Mouse (Mus musculus): ENCODE data around the gene Ube2l3. TPM values are rescaled to one million over a fixed set of nuclear protein-coding genes. Genes with fewer than 3 reads are reported as not detected.
A peak's percentile ranks its signal among the peaks of the same experiment; 100 is the strongest.

Gene Ube2l3
- polyA plus RNA-seq, 1 experiment from 2014 or later, result 360 TPM

GRCm38 (mm10) chr16:17204990-17205389, 2.5 kb upstream of the Ube2l3 start:
- Histone ChIP-seq H3K4me2 (no peak overlapping the region), H3K4me1 (peaks cover 20% of the 10 kb centered on the region), H3K27me3 (peaks cover 7% of the 10 kb centered on the region; the same call in 1 of the 2 replicates), H3K27ac (no peak overlapping the region), H3K9me3 (replicated peaks) (no peaks in the 10 kb centered on the region), H3K9ac (no peak overlapping the region), H3K4me3 (no peak overlapping the region), H3K36me3 (ENCODE audit: poor library complexity, severe bottlenecking) (no peaks in the 10 kb centered on the region)
- ATAC-seq, result no peak
- WGBS, result 4% methylated on average over 6 of the region's 6 CpGs

GRCm38 (mm10) chr16:17201977-17202376, 472 bp downstream of the Ube2l3 start:
- Histone ChIP-seq H3K4me2 (no peak overlapping the region), H3K9me3 (replicated peaks) (no peaks in the 10 kb centered on the region), H3K27me3 (peaks cover 7% of the 10 kb centered on the region; the same call in 1 of the 2 replicates), H3K27ac (no peak overlapping the region), H3K36me3 (ENCODE audit: poor library complexity, severe bottlenecking) (no peaks in the 10 kb centered on the region), H3K4me3 (no peak overlapping the region), H3K9ac (no peak overlapping the region), H3K4me1 (peaks cover 17% of the 10 kb centered on the region)
- ATAC-seq, result peak; percentile 48
- 68% methylated on average over 2 of the region's 2 CpGs for WGBS

GRCm38 (mm10) chr16:17200953-17201707, 1.3 kb downstream of the Ube2l3 start:
- Histone ChIP-seq H3K27ac (peak overlapping the region; percentile 78), H3K4me1 (peaks cover 19% of the 10 kb centered on the region), H3K9ac (peak overlapping the region; percentile 100), H3K4me2 (peak overlapping the region; percentile 89), H3K27me3 (no peaks in the 10 kb centered on the region), H3K4me3 (peak overlapping the region; percentile 100), H3K36me3 (ENCODE audit: poor library complexity, severe bottlenecking) (no peaks in the 10 kb centered on the region), H3K9me3 (replicated peaks) (no peaks in the 10 kb centered on the region)
- under 1% methylated on average over 64 of the region's 72 CpGs for WGBS
- peak; percentile 90 for ATAC-seq

GRCm38 (mm10) chr16:17200121-17200952, 2.1 kb downstream of the Ube2l3 start:
- H3K9me3 ChIP-seq (replicated peaks), result no peaks in the 10 kb centered on the region
- 8% methylated on average over 24 of the region's 24 CpGs for WGBS
- ATAC-seq, result 0 out of 2 replicates have a peak, but pooled peaks have one; percentile 13
- H3K27me3 ChIP-seq, result no peaks in the 10 kb centered on the region
- H3K27ac ChIP-seq, result peak overlapping the region; percentile 78; the same call in 1 of the 2 replicates
- H3K4me2 ChIP-seq, result peak overlapping the region; percentile 89
- no peaks in the 10 kb centered on the region for H3K36me3 ChIP-seq (ENCODE audit: poor library complexity, severe bottlenecking)
- peak overlapping the region; percentile 100 for H3K4me3 ChIP-seq
- peak overlapping the region; percentile 100 for H3K9ac ChIP-seq
- H3K4me1 ChIP-seq, result peaks cover 19% of the 10 kb centered on the region

DNA sequence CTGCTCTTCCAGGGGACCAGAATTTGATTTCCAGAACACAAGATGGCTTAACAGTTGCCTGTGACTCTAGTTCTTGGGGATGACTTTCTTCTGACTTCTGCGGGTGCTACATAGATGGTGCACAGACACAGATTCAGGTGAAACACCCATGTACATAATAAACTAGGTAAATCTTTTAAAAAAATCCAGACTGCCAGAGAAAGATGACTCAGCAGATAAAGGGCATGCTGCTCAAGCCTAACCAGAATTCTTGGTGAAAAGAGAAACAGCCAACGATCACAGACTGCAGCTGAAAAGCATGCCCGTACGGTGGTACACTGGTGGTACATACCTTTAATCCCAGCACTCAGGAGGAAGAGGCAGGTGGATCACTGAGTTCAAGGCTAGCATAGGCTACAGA, 8.6 kb downstream of the Ube2l3 start:
- H3K36me3 ChIP-seq (ENCODE audit: poor library complexity, severe bottlenecking), result peaks cover 9% of the 10 kb centered on the region; the same call in 1 of the 2 replicates
- H3K9me3 ChIP-seq (replicated peaks), result no peaks in the 10 kb centered on the region
- WGBS, result 96% methylated on average over 4 of the region's 4 CpGs
- H3K4me2 ChIP-seq, result no peak overlapping the region
- no peak for ATAC-seq
- no peak overlapping the region for H3K4me3 ChIP-seq
- H3K27me3 ChIP-seq, result no peaks in the 10 kb centered on the region
- H3K9ac ChIP-seq, result no peak overlapping the region
- H3K27ac ChIP-seq, result no peak overlapping the region
- H3K4me1 ChIP-seq, result peaks cover 3% of the 10 kb centered on the region; the same call in 1 of the 2 replicates

- Histone ChIP-seq H3K36me3 (ENCODE audit: poor library complexity, severe bottlenecking) (peaks cover 18% of the 10 kb centered on the region), H3K27ac (no peak overlapping the region), H3K4me2 (no peak overlapping the region), H3K4me1 (no peaks in the 10 kb centered on the region), H3K4me3 (no peak overlapping the region), H3K9ac (no peak overlapping the region), H3K27me3 (no peaks in the 10 kb centered on the region), H3K9me3 (replicated peaks) (no peaks in the 10 kb centered on the region)
- ATAC-seq, result no peak
Observed at GRCm38 (mm10) chr16:17185475-17185874, 17.0 kb downstream of the Ube2l3 start.

GRCm38 (mm10) chr16:17183003-17183402, 19.4 kb downstream of the Ube2l3 start:
- no peak overlapping the region for H3K4me3 ChIP-seq
- H3K9me3 ChIP-seq (replicated peaks), result no peaks in the 10 kb centered on the region
- WGBS, result 85% methylated on average over 3 of the region's 3 CpGs
- no peak for ATAC-seq
- no peak overlapping the region for H3K27ac ChIP-seq
- H3K36me3 ChIP-seq (ENCODE audit: poor library complexity, severe bottlenecking), result peaks cover 28% of the 10 kb centered on the region
- no peak overlapping the region for H3K4me2 ChIP-seq
- H3K9ac ChIP-seq, result no peak overlapping the region
- no peaks in the 10 kb centered on the region for H3K27me3 ChIP-seq
- H3K4me1 ChIP-seq, result no peaks in the 10 kb centered on the region

DNA sequence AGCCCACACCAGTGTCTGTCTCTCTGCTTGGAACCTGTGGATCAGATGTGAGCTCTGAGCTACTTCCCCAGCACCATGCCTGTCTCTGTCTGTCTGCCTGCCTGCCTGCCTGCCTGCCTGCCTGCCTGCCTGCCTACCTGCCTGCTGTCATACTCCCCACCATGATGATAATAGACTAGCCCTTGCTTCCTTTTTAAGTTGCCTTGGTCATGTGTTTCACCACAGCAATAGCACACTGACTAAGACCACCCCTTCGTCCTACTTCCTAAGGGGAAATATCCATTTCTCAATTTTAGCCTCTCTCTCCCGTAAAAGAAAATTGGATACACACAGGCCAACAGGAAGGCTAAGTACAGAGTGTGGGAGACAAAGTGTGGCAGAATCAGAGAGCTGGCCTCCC, 20.3 kb downstream of the Ube2l3 start:
- 92% methylated on average over 2 of the region's 2 CpGs for WGBS
- ATAC-seq, result no peak
- Histone ChIP-seq H3K4me3 (no peak overlapping the region), H3K36me3 (ENCODE audit: poor library complexity, severe bottlenecking) (peaks cover 32% of the 10 kb centered on the region), H3K27me3 (no peaks in the 10 kb centered on the region), H3K4me1 (no peaks in the 10 kb centered on the region), H3K27ac (no peak overlapping the region), H3K4me2 (no peak overlapping the region), H3K9me3 (replicated peaks) (no peaks in the 10 kb centered on the region), H3K9ac (no peak overlapping the region)

DNA sequence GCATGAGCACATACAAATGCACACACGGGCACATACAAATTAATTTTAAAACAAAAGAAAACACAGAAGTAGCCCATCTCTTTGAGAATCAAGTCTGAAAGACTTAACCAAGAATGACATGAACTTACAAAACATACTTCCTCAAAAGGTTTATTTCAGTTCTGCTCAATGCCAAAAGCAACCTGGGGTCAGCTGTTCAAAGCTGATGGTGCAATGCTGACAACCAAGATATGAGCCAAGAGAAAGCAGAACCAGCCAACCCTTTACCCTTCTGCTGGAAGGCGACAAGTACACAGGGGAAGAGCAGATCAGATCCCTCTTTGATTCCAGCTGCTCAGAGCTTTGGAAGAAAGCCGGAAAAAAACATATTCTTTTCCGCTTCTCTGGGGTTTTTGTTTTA, 21.1 kb downstream of the Ube2l3 start:
- WGBS, result 91% methylated on average over 4 of the region's 4 CpGs
- Histone ChIP-seq H3K36me3 (ENCODE audit: poor library complexity, severe bottlenecking) (peaks cover 30% of the 10 kb centered on the region), H3K4me2 (no peak overlapping the region), H3K27me3 (no peaks in the 10 kb centered on the region), H3K27ac (no peak overlapping the region), H3K4me1 (no peaks in the 10 kb centered on the region), H3K9ac (no peak overlapping the region), H3K4me3 (no peak overlapping the region), H3K9me3 (replicated peaks) (no peaks in the 10 kb centered on the region)
- ATAC-seq, result no peak

GRCm38 (mm10) chr16:17179706-17180105, 22.7 kb downstream of the Ube2l3 start:
- WGBS, result 97% methylated on average over 3 of the region's 3 CpGs
- no peak overlapping the region for H3K4me2 ChIP-seq

DNA sequence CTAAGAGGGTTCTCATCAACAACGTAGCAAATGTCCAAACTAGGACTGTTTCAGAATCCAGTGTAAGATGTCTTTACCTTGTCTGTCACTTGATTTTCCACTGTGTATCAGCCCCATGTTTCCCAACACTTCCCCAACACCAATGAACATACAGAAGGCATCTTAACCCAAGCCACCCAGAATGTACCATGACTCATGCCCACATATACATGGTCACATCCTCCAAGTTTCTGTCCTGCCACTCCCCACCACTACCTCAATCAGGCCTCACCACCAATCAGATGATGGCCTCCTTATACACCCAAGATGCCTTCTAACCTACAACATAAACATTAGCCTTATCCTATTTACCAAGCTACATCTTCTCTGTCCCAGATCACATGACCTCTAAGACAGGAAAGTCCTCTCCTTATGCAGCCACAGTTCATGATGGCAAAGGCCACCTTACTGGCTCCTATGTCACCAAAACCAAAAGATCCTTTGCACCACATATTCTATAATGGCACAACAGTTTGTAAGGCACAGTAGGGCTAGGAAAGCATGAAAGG, 24.8 kb downstream of the Ube2l3 start:
- H3K27ac ChIP-seq, result no peak overlapping the region
- H3K9me3 ChIP-seq (replicated peaks), result no peaks in the 10 kb centered on the region
- no peaks in the 10 kb centered on the region for H3K27me3 ChIP-seq
- no peak for ATAC-seq
- H3K36me3 ChIP-seq (ENCODE audit: poor library complexity, severe bottlenecking), result peaks cover 49% of the 10 kb centered on the region
- no peak overlapping the region for H3K9ac ChIP-seq
- WGBS, result 100% methylated on average over 1 of the region's 1 CpGs
- H3K4me3 ChIP-seq, result no peak overlapping the region
- no peaks in the 10 kb centered on the region for H3K4me1 ChIP-seq
- no peak overlapping the region for H3K4me2 ChIP-seq

More at GRCm38 (mm10) chr16:17179706-17180105, 22.7 kb downstream of the Ube2l3 start:
- Histone ChIP-seq H3K4me3 (no peak overlapping the region), H3K36me3 (ENCODE audit: poor library complexity, severe bottlenecking) (peaks cover 31% of the 10 kb centered on the region), H3K9me3 (replicated peaks) (no peaks in the 10 kb centered on the region), H3K27ac (no peak overlapping the region), H3K27me3 (no peaks in the 10 kb centered on the region), H3K9ac (no peak overlapping the region), H3K4me1 (no peaks in the 10 kb centered on the region)
- no peak for ATAC-seq

DNA sequence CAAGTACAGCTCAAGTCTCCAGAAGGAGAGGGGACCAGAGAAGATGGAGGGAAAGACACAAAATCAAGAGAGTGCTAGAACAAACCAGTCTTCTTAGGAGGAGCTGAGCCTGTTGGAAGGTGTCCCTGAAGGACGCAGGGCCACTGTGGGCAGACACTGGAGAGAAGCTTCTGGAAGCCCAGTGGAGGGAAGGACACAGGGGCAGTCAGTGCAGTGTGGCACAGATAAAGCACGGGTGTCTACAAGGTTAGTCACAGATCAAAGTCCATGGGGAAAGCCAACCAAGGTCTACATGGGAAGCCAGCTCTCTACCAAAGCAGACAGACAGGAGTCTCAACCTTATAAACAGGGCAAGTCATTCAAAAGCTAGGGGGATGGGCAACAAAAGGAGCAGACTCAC, 26.7 kb downstream of the Ube2l3 start:
- WGBS, result 95% methylated on average over 2 of the region's 2 CpGs
- H3K36me3 ChIP-seq (ENCODE audit: poor library complexity, severe bottlenecking), result peaks cover 59% of the 10 kb centered on the region

More for the DNA sequence above, 26.7 kb downstream of the Ube2l3 start:
- H3K4me2 ChIP-seq, result no peak overlapping the region
- H3K9ac ChIP-seq, result no peak overlapping the region
- H3K9me3 ChIP-seq (replicated peaks), result no peaks in the 10 kb centered on the region
- ATAC-seq, result no peak
- no peaks in the 10 kb centered on the region for H3K4me1 ChIP-seq
- H3K27ac ChIP-seq, result no peak overlapping the region
- H3K4me3 ChIP-seq, result no peak overlapping the region
- no peaks in the 10 kb centered on the region for H3K27me3 ChIP-seq

All from forebrain, embryonic 13.5 days (tissue).